Mouse (Mus musculus) cerebellum, adult 2 months (tissue): ENCODE measurements around the gene Grm1. TPM values are rescaled to one million over a fixed set of nuclear protein-coding genes. Genes with fewer than 3 reads are reported as not detected.

ENCODE experiments used
- DNase-seq, 2 experiments: peaks; one replicate each; pipeline ENCODE4 v3.0.0; 2021
- H3K27ac ChIP-seq: fragments of 200-500 bp; 2 replicates; pipeline ENCODE4 v1.5.1; 2012; ENCODE audit warnings: low read length, control low read depth, inconsistent platforms; ENCODE audit not compliant: insufficient read depth
- H3K27me3 ChIP-seq: fragments of 200-500 bp; 2 replicates; pipeline ENCODE4 v1.6.1; 2012; ENCODE audit warnings: inconsistent platforms, mild to moderate bottlenecking, low read length, moderate library complexity; ENCODE audit not compliant: control insufficient read depth, insufficient read depth
- H3K4me1 ChIP-seq: fragments of 200-500 bp; 2 replicates; pipeline ENCODE4 v1.6.1; 2011; ENCODE audit warnings: low read length; ENCODE audit not compliant: control insufficient read depth, insufficient read depth
- H3K4me3 ChIP-seq: fragments of 200-500 bp; replicated peaks from 2 replicates; pipeline ENCODE3; 2011; ENCODE audit warnings: mild to moderate bottlenecking, low read depth, low read length, control low read depth; ENCODE audit not compliant: insufficient read depth
- CTCF ChIP-seq: fragments of 200-500 bp; IDR thresholded peaks from 2 replicates; pipeline ENCODE4 v1.5.1; 2011; ENCODE audit warnings: low read depth, mild to moderate bottlenecking, control low read depth, low read length, moderate library complexity, borderline replicate concordance; ENCODE audit not compliant: insufficient read depth
- POLR2A ChIP-seq: fragments of 200-500 bp; IDR thresholded peaks from 2 replicates; pipeline ENCODE4 v1.6.1; 2011; ENCODE audit warnings: low read length, control low read depth, borderline replicate concordance; ENCODE audit not compliant: insufficient read depth
- polyA plus RNA-seq: library from polyadenylated mRNA; depleted of rRNA; stranded (reverse); fragments of >200 nt; gene quantifications from 2 replicates; pipeline ENCODE4 v1.2.3, GENCODE M21; 2012; rRNA removed

Gene Grm1
- polyA plus RNA-seq, 1 experiment, result 69.6 TPM

DNA sequence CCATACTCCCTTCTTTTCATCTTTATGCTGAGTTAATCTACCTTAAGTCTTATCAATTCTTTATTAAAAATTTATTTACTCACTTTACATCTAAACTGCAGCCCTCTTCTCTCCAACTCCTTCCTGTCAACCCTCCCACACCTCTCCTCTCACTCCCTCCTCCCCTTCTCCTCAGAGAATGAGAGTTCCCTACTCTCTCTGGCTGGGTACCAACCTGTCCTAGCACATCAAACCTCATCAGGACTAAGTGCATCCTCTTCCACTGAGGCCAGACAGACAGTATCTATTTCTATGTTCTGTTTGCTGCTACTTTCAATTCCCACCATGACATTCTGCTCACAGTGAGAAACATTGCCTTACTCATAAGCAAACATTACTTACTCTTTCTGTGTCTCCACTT is 426.2 kb downstream of the Grm1 start:
- TF ChIP-seq CTCF (no peak), POLR2A (no peak)
- no peak overlapping the region for H3K4me3 ChIP-seq
- H3K4me1 ChIP-seq, result no peaks in the 10 kb centered on the region
- no peak overlapping the region for H3K27ac ChIP-seq
- no peaks in the 10 kb centered on the region for H3K27me3 ChIP-seq
- DNase-seq, result no peak

Other genes starting within 250 kb of the Grm1 start
- 18.3 and 20.6 TPM in 2 replicates for gene Shprh, start 67.1 kb upstream of the Grm1 start, polyA plus RNA-seq
- gene Fbxo30, start 199.0 kb upstream of the Grm1 start, polyA plus RNA-seq, result 4.8 and 5.5 TPM in 2 replicates